Mouse (Mus musculus) heart, postnatal 0 days (tissue): Measurements from ENCODE around the gene Pold4. TPM values are rescaled to one million over a fixed set of nuclear protein-coding genes. Genes with fewer than 3 reads are reported as not detected.

Source experiments
- ATAC-seq: fragments of 200-750 bp; cut with Nextera tagmentation; 2 replicates; pipeline ENCODE4 v1.8.0; 2017; ENCODE audit warnings: low read depth, moderate number of reproducible peaks, moderate library complexity; ENCODE audit not compliant: insufficient read depth
- DNase-seq: peaks from one replicate; pipeline ENCODE4 v3.0.0-alpha.2; 2016; ENCODE audit warnings: low spot score
- H3K27ac ChIP-seq: fragments of 300-500 bp; sonication (generic); 2 replicates; pipeline ENCODE4 v1.5.1; 2014; ENCODE audit warnings: low read depth, mild to moderate bottlenecking
- H3K27me3 ChIP-seq: fragments of 300-500 bp; sonication (generic); 2 replicates; pipeline ENCODE4 v1.6.1; 2014; ENCODE audit warnings: low read length, mixed read lengths; ENCODE audit not compliant: control insufficient read depth, insufficient read depth
- H3K36me3 ChIP-seq: fragments of 300-500 bp; sonication (generic); replicated peaks from 2 replicates; pipeline ENCODE4 v1.6.1; 2014; ENCODE audit warnings: low read length, mixed read lengths; ENCODE audit not compliant: control insufficient read depth, insufficient read depth
- H3K4me1 ChIP-seq: fragments of 300-500 bp; sonication (generic); 2 replicates; pipeline ENCODE4 v1.6.1; 2014; ENCODE audit warnings: antibody characterized with exemption; ENCODE audit not compliant: control insufficient read depth, insufficient read depth
- H3K4me2 ChIP-seq: fragments of 300-500 bp; sonication (generic); 2 replicates; pipeline ENCODE4 v1.6.1; 2014; ENCODE audit warnings: low read depth, mild to moderate bottlenecking, low read length, moderate library complexity
- H3K4me3 ChIP-seq: fragments of 300-500 bp; sonication (generic); 2 replicates; pipeline ENCODE4 v1.5.1; 2014; ENCODE audit warnings: low read depth, low read length
- H3K9ac ChIP-seq: fragments of 300-500 bp; sonication (generic); replicated peaks from 2 replicates; pipeline ENCODE4 v1.6.1; 2014; ENCODE audit warnings: low read depth, low read length, mixed read lengths
- H3K9me3 ChIP-seq: fragments of 300-500 bp; sonication (generic); replicated peaks from 2 replicates; pipeline ENCODE4 v1.6.1; 2016; ENCODE audit warnings: low read length; ENCODE audit not compliant: control insufficient read depth
- CTCF ChIP-seq: IDR thresholded peaks from 2 replicates; pipeline ENCODE4 v1.5.1; 2016; ENCODE audit warnings: antibody characterized with exemption, control low read depth, low read depth
- EP300 ChIP-seq: IDR thresholded peaks from 2 replicates; pipeline ENCODE4 v1.6.1; 2016; ENCODE audit warnings: antibody characterized with exemption, low read depth
- WGBS: fragments of 180-500 bp; shearing (Covaris S2); extraction: QIAGEN DNeasy Blood & Tissue Kit; methylation state at CpG from one replicate; pipeline ENCODE4 v1.1.7; 2014; 5-methylcytosine and 5-hydroxymethylcytosine counted together
- polyA plus RNA-seq: library from polyadenylated mRNA; unstranded; fragments of >200 nt; fragmentation: Nextera tagmentation; extraction: Ambion mirVana; gene quantifications from 2 replicates; pipeline ENCODE4 v1.2.1, GENCODE M21; 2015
- total RNA-seq: library from RNA; depleted of rRNA; stranded (reverse); fragments of >200 nt; gene quantifications from 2 replicates; pipeline ENCODE4 v1.2.3, GENCODE M21; 2014; ENCODE audit warnings: low replicate concordance

Gene Pold4
- total and polyA plus RNA-seq, 2 experiments from 2014 or later, result 23.0 to 30.8 TPM

GRCm38 (mm10) chr19:4202149-4202548 is 29.6 kb upstream of the Pold4 start:
- peaks cover 24% of the 10 kb centered on the region for H3K36me3 ChIP-seq
- peak overlapping the region; percentile 82 for H3K4me2 ChIP-seq
- H3K4me1 ChIP-seq, result peaks cover 21% of the 10 kb centered on the region
- no peak for ATAC-seq
- TF ChIP-seq EP300 (no peak), CTCF (no peak)
- WGBS, result 27% methylated on average over 7 of the region's 7 CpGs
- DNase-seq, result no peak
- H3K9ac ChIP-seq, result peak overlapping the region; percentile 80
- H3K27me3 ChIP-seq, result no peaks in the 10 kb centered on the region
- H3K27ac ChIP-seq, result peak overlapping the region; percentile 67
- no peaks in the 10 kb centered on the region for H3K9me3 ChIP-seq
- H3K4me3 ChIP-seq, result peak overlapping the region; percentile 67

GRCm38 (mm10) chr19:4203148-4203547 is 28.6 kb upstream of the Pold4 start:
- Histone ChIP-seq H3K9me3 (no peaks in the 10 kb centered on the region), H3K4me3 (no peak overlapping the region), H3K27me3 (no peaks in the 10 kb centered on the region), H3K9ac (no peak overlapping the region), H3K27ac (no peak overlapping the region), H3K4me1 (peaks cover 21% of the 10 kb centered on the region), H3K36me3 (peaks cover 18% of the 10 kb centered on the region), H3K4me2 (no peak overlapping the region)
- ATAC-seq (no peak), DNase-seq (no peak)
- no peak for TF ChIP-seq CTCF
- no peak for TF ChIP-seq EP300
- WGBS, result 69% methylated on average over 3 of the region's 3 CpGs

GRCm38 (mm10) chr19:4203604-4204326 is 27.9 kb upstream of the Pold4 start:
- ATAC-seq, result no peak
- peaks cover 16% of the 10 kb centered on the region for H3K36me3 ChIP-seq
- H3K27ac ChIP-seq, result peak overlapping the region; percentile 59
- no peaks in the 10 kb centered on the region for H3K9me3 ChIP-seq
- no peak overlapping the region; the same call in 1 of the 2 replicates for H3K4me2 ChIP-seq
- peaks cover 21% of the 10 kb centered on the region for H3K4me1 ChIP-seq
- no peaks in the 10 kb centered on the region for H3K27me3 ChIP-seq
- TF ChIP-seq EP300, result no peak
- TF ChIP-seq CTCF, result no peak
- WGBS, result 39% methylated on average over 13 of the region's 13 CpGs
- H3K9ac ChIP-seq, result no peak overlapping the region
- H3K4me3 ChIP-seq, result no peak overlapping the region
- no peak for DNase-seq

- H3K27me3 ChIP-seq, result no peaks in the 10 kb centered on the region
- TF ChIP-seq EP300, result no peak
- TF ChIP-seq CTCF, result no peak
- H3K4me1 ChIP-seq, result peaks cover 21% of the 10 kb centered on the region
- no peaks in the 10 kb centered on the region for H3K9me3 ChIP-seq
- H3K36me3 ChIP-seq, result peaks cover 4% of the 10 kb centered on the region; the same call in 1 of the 2 replicates
- H3K9ac ChIP-seq, result no peak overlapping the region
- 49% methylated on average over 4 of the region's 4 CpGs for WGBS
- H3K4me3 ChIP-seq, result no peak overlapping the region
- H3K4me2 ChIP-seq, result no peak overlapping the region
- no peak overlapping the region for H3K27ac ChIP-seq
- ATAC-seq, result no peak
- DNase-seq, result no peak
These were observed 26.8 kb upstream of the Pold4 start for GRCm38 (mm10) chr19:4204889-4205288.

- WGBS, result 0% methylated on average over 2 of the region's 2 CpGs
- peaks cover 13% of the 10 kb centered on the region for H3K4me1 ChIP-seq
- ATAC-seq (peak; percentile 73), DNase-seq (peak; percentile 69)
- TF ChIP-seq CTCF (peak; percentile 96), EP300 (no peak)
- H3K27ac ChIP-seq, result no peak overlapping the region
- H3K9me3 ChIP-seq, result no peaks in the 10 kb centered on the region
- H3K4me2 ChIP-seq, result no peak overlapping the region
- no peaks in the 10 kb centered on the region for H3K36me3 ChIP-seq
- H3K9ac ChIP-seq, result no peak overlapping the region
- peaks cover 6% of the 10 kb centered on the region; the same call in 1 of the 2 replicates for H3K27me3 ChIP-seq
- H3K4me3 ChIP-seq, result no peak overlapping the region
These were observed 24.7 kb upstream of the Pold4 start for GRCm38 (mm10) chr19:4206971-4207370.

- DNase-seq (no peak), ATAC-seq (no peak)
- TF ChIP-seq EP300 (no peak), CTCF (no peak)
- no peak overlapping the region for H3K9ac ChIP-seq
- H3K27me3 ChIP-seq, result peaks cover 19% of the 10 kb centered on the region
- H3K27ac ChIP-seq, result no peak overlapping the region
- no peaks in the 10 kb centered on the region for H3K9me3 ChIP-seq
- H3K4me3 ChIP-seq, result no peak overlapping the region
- no peaks in the 10 kb centered on the region for H3K36me3 ChIP-seq
- peaks cover 3% of the 10 kb centered on the region; the same call in 1 of the 2 replicates for H3K4me1 ChIP-seq
- H3K4me2 ChIP-seq, result no peak overlapping the region
- 89% methylated on average over 5 of the region's 5 CpGs for WGBS
These were observed 23.1 kb upstream of the Pold4 start for GRCm38 (mm10) chr19:4208563-4208962.
